Mouse (Mus musculus) telencephalon, adult 2 months (tissue): ENCODE data around the gene Pip5k1b.

Experiments used
- DNase-seq: peaks from one replicate; pipeline ENCODE4 v3.0.0-alpha.2; 2011; ENCODE audit warnings: low read depth, low spot score

Gene Pip5k1b

GRCm38 (mm10) chr19:24259390-24260351, 296.0 kb downstream of the Pip5k1b start:
- DNase-seq: no peak

- no peak for DNase-seq
Observed at GRCm38 (mm10) chr19:24258368-24258767, 297.3 kb downstream of the Pip5k1b start.

GRCm38 (mm10) chr19:24257962-24258361, 297.7 kb downstream of the Pip5k1b start:
- no peak for DNase-seq

GRCm38 (mm10) chr19:24253657-24254260, 301.9 kb downstream of the Pip5k1b start:
- DNase-seq: no peak

- DNase-seq: no peak
Observed at GRCm38 (mm10) chr19:24251869-24252268, 303.8 kb downstream of the Pip5k1b start.
